Comparison of ENCODE assay signal across 20 mouse cellular contexts in the genomic region with DNA sequence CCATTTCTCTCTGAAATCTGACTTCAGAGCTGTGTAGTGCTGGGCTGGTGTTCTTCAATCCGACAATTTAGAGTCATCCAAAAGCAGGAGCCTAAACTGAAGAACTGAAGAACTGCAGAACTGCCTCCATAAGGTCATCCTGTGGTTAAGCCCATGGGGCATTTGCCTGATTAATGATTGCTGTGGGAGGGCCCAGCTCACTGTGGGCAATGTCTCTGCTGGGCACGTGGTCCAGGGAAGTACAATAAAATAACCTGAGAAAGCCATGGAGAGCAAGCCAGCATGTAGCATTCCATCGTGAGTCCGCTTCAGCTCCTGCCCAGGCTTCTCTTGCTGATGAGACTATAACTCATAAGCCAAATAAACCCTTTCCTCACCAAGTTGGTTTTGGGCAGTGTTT.
DNase-seq lines count a peak whose midpoint lies in the region; ATAC-seq and TF ChIP-seq lines count a peak whose summit lies in the region.
"Had no signal": no experiment of that assay in that cellular context is flagged by ENCODE, and none has a peak within 500 bp of the region (broad histone marks: within the 10 kb centered on the region; RNA-seq: fewer than 3 reads in every experiment).

No protein-coding gene starts in this region.

- no peaks in the 10 kb centered on the region for H3K9me3 ChIP-seq in liver, postnatal 0 days (ENCODE audit: low read length)
- H3K9me3 ChIP-seq: forebrain, embryonic 10.5 days; hindbrain, embryonic 13.5 days; limb, embryonic 12.5 days; megakaryocyte, embryonic 14.5 days; midbrain, embryonic 13.5 days had no signal

- H3K4me2 ChIP-seq in liver, postnatal 0 days (ENCODE audit: low read depth, low read length): no peak overlapping the region
- H3K4me2 ChIP-seq: hindbrain, embryonic 13.5 days; limb, embryonic 12.5 days; midbrain, embryonic 13.5 days had no signal

- DNase-seq in adrenal gland, postnatal 14 days: peak; percentile 15
- no peak for DNase-seq in adrenal gland, postnatal 25 days
- no peak for DNase-seq in liver, postnatal 0 days
- DNase-seq in liver: no peak
- peak; percentile 61 to 70 for DNase-seq in kidney, adult 8-10 months
- DNase-seq in kidney, postnatal 14 days: peak; percentile 27
- no peak for DNase-seq in left cerebral cortex, adult 2 months (ENCODE audit: extremely low spot score in 1 of 2, low spot score in 2 of 2)
- no peak for DNase-seq in layer of hippocampus, postnatal 14 days (ENCODE audit: low spot score in 2 of 2)
- DNase-seq: cerebellum, adult 11-12 months; cerebellum, postnatal 14 days; layer of hippocampus, postnatal 36 days had no signal

- intact Hi-C loops in left cerebral cortex, adult 2 months (cut with DNase I): no loop called here

- no peaks in the 10 kb centered on the region for H3K27me3 ChIP-seq in liver, postnatal 0 days (ENCODE audit: insufficient read depth, low read length)
- H3K27me3 ChIP-seq: hindbrain, embryonic 13.5 days; limb, embryonic 12.5 days; megakaryocyte, embryonic 14.5 days; midbrain, embryonic 13.5 days had no signal

- no peak for TF ChIP-seq CTCF in liver, postnatal 0 days (IDR thresholded peaks at IDR 0.05; ENCODE audit: low read depth)
- TF ChIP-seq CTCF in left cerebral cortex, adult 2 months (IDR thresholded peaks at IDR 0.05): no peak

- H3K4me3 ChIP-seq in liver, postnatal 0 days (ENCODE audit: low read depth, low read length): no peak overlapping the region
- H3K4me3 ChIP-seq in left cerebral cortex, adult 2 months: no peak overlapping the region
- H3K4me3 ChIP-seq: forebrain, embryonic 10.5 days; heart, adult 2 months; hindbrain, embryonic 13.5 days; layer of hippocampus, adult 2 months; limb, embryonic 12.5 days; megakaryocyte, embryonic 14.5 days; midbrain, embryonic 13.5 days had no signal

- peak; percentile 47; the same call in 1 of the 2 replicates for ATAC-seq in liver, postnatal 0 days
- ATAC-seq: forebrain, embryonic 16.5 days; midbrain, embryonic 13.5 days had no signal

- 69% methylated on average over 4 of the region's 4 CpGs for WGBS in liver, postnatal 0 days (ENCODE audit: insufficient replicate concordance)

- TF ChIP-seq EP300 in liver, postnatal 0 days (IDR thresholded peaks at IDR 0.05; ENCODE audit: low read depth): no peak

- no peaks in the 10 kb centered on the region for H3K36me3 ChIP-seq in liver, postnatal 0 days (replicated peaks; ENCODE audit: insufficient read depth, low read length)
- H3K36me3 ChIP-seq: forebrain, embryonic 10.5 days; hindbrain, embryonic 13.5 days; limb, embryonic 12.5 days; midbrain, embryonic 13.5 days had no signal

- peaks cover 3% of the 10 kb centered on the region; the same call in 1 of the 2 replicates for H3K4me1 ChIP-seq in liver, postnatal 0 days (ENCODE audit: insufficient read depth)
- H3K4me1 ChIP-seq: forebrain, embryonic 10.5 days; hindbrain, embryonic 13.5 days had no signal

- no peak overlapping the region for H3K27ac ChIP-seq in liver, postnatal 0 days (ENCODE audit: low read depth)
- no peak overlapping the region for H3K27ac ChIP-seq in left cerebral cortex, adult 2 months
- H3K27ac ChIP-seq: forebrain, embryonic 10.5 days; heart, adult 2 months; hindbrain, embryonic 13.5 days; layer of hippocampus, adult 2 months; limb, embryonic 12.5 days; liver, embryonic 14.5 days; midbrain, embryonic 13.5 days had no signal

- no peak overlapping the region for H3K9ac ChIP-seq in liver, postnatal 0 days (replicated peaks)
- H3K9ac ChIP-seq: hindbrain, embryonic 13.5 days; limb, embryonic 12.5 days; liver, embryonic 14.5 days; midbrain, embryonic 13.5 days had no signal

Comparison
In these comparisons a context has a peak if more than half of its experiments do, and no peak if none do; other contexts are left out.
1. DNase-seq: peak in adrenal gland, postnatal 14 days (single experiment), kidney, adult 8-10 months (2 of 2) and kidney, postnatal 14 days (single experiment); none in adrenal gland, postnatal 25 days (single experiment), liver, postnatal 0 days (single experiment), liver (single experiment), left cerebral cortex, adult 2 months (0 of 2) and layer of hippocampus, postnatal 14 days (0 of 2).